Mouse (Mus musculus): Measurements from ENCODE around the gene Myl4. TPM values are rescaled to one million over a fixed set of nuclear protein-coding genes. Genes with fewer than 3 reads are reported as not detected.

The Myl4 gene
- polyA plus RNA-seq, 1 experiment from 2014 or later, result 6.2 TPM

- H3K9me3 ChIP-seq (ENCODE audit: control insufficient read depth, low read length), result no peaks in the 10 kb centered on the region
- DNase-seq (ENCODE audit: low spot score), result no peak
Observed at GRCm38 (mm10) chr11:104626635-104627034, 76.2 kb downstream of the Myl4 start.

GRCm38 (mm10) chr11:104627616-104628301 lies 77.3 kb downstream of the Myl4 start:
- ATAC-seq (replicated peaks; ENCODE audit: low FRiP score, low TSS enrichment, low read depth) (no peak), DNase-seq (ENCODE audit: low spot score) (no peak)
- H3K9ac ChIP-seq (ENCODE audit: low read length), result no peak overlapping the region
- H3K36me3 ChIP-seq (ENCODE audit: control insufficient read depth, insufficient read depth, low read length), result no peaks in the 10 kb centered on the region
- H3K4me1 ChIP-seq (replicated peaks; ENCODE audit: control insufficient read depth, insufficient read depth, low read length), result peaks cover 28% of the 10 kb centered on the region
- H3K4me2 ChIP-seq (ENCODE audit: low read length), result no peak overlapping the region
- no peaks in the 10 kb centered on the region for H3K27me3 ChIP-seq (replicated peaks; ENCODE audit: control insufficient read depth, insufficient read depth, low read length)
- H3K9me3 ChIP-seq (ENCODE audit: control insufficient read depth, low read length), result no peaks in the 10 kb centered on the region
- no peak overlapping the region for H3K27ac ChIP-seq (ENCODE audit: low read depth)
- 53% methylated on average over 11 of the region's 11 CpGs for WGBS
- H3K4me3 ChIP-seq (ENCODE audit: low read depth, low read length), result no peak overlapping the region

More at GRCm38 (mm10) chr11:104626635-104627034, 76.2 kb downstream of the Myl4 start:
- Histone ChIP-seq H3K4me1 (replicated peaks; ENCODE audit: control insufficient read depth, insufficient read depth, low read length) (peaks cover 36% of the 10 kb centered on the region), H3K36me3 (ENCODE audit: control insufficient read depth, insufficient read depth, low read length) (no peaks in the 10 kb centered on the region), H3K4me3 (ENCODE audit: low read depth, low read length) (no peak overlapping the region), H3K9ac (ENCODE audit: low read length) (no peak overlapping the region), H3K4me2 (ENCODE audit: low read length) (no peak overlapping the region), H3K27ac (ENCODE audit: low read depth) (peak overlapping the region; percentile 88; the same call in 1 of the 2 replicates), H3K27me3 (replicated peaks; ENCODE audit: control insufficient read depth, insufficient read depth, low read length) (no peaks in the 10 kb centered on the region)
- ATAC-seq (replicated peaks; ENCODE audit: low FRiP score, low TSS enrichment, low read depth), result no peak

GRCm38 (mm10) chr11:104628566-104628965 lies 78.1 kb downstream of the Myl4 start:
- ATAC-seq (replicated peaks; ENCODE audit: low FRiP score, low TSS enrichment, low read depth), result no peak
- Histone ChIP-seq H3K9me3 (ENCODE audit: control insufficient read depth, low read length) (no peaks in the 10 kb centered on the region), H3K9ac (ENCODE audit: low read length) (no peak overlapping the region), H3K36me3 (ENCODE audit: control insufficient read depth, insufficient read depth, low read length) (no peaks in the 10 kb centered on the region), H3K4me3 (ENCODE audit: low read depth, low read length) (no peak overlapping the region), H3K27me3 (replicated peaks; ENCODE audit: control insufficient read depth, insufficient read depth, low read length) (no peaks in the 10 kb centered on the region), H3K27ac (ENCODE audit: low read depth) (no peak overlapping the region), H3K4me1 (replicated peaks; ENCODE audit: control insufficient read depth, insufficient read depth, low read length) (peaks cover 27% of the 10 kb centered on the region), H3K4me2 (ENCODE audit: low read length) (no peak overlapping the region)
- DNase-seq (ENCODE audit: low spot score), result no peak
- WGBS, result 88% methylated on average over 5 of the region's 5 CpGs

- no peak for ATAC-seq (replicated peaks; ENCODE audit: low FRiP score, low TSS enrichment, low read depth)
- peaks cover 16% of the 10 kb centered on the region; the same call in 1 of the 2 replicates for H3K4me1 ChIP-seq (replicated peaks; ENCODE audit: control insufficient read depth, insufficient read depth, low read length)
- no peaks in the 10 kb centered on the region for H3K9me3 ChIP-seq (ENCODE audit: control insufficient read depth, low read length)
- H3K4me2 ChIP-seq (ENCODE audit: low read length), result no peak overlapping the region
- H3K4me3 ChIP-seq (ENCODE audit: low read depth, low read length), result no peak overlapping the region
- H3K36me3 ChIP-seq (ENCODE audit: control insufficient read depth, insufficient read depth, low read length), result no peaks in the 10 kb centered on the region
- 73% methylated on average over 7 of the region's 7 CpGs for WGBS
- no peak for DNase-seq (ENCODE audit: low spot score)
- H3K27ac ChIP-seq (ENCODE audit: low read depth), result no peak overlapping the region
- no peak overlapping the region for H3K9ac ChIP-seq (ENCODE audit: low read length)
- no peaks in the 10 kb centered on the region for H3K27me3 ChIP-seq (replicated peaks; ENCODE audit: control insufficient read depth, insufficient read depth, low read length)
Observed at GRCm38 (mm10) chr11:104630185-104630835, 79.8 kb downstream of the Myl4 start.

GRCm38 (mm10) chr11:104631306-104631705 lies 80.8 kb downstream of the Myl4 start:
- H3K9me3 ChIP-seq (ENCODE audit: control insufficient read depth, low read length), result no peaks in the 10 kb centered on the region
- no peak overlapping the region for H3K4me2 ChIP-seq (ENCODE audit: low read length)
- no peaks in the 10 kb centered on the region for H3K36me3 ChIP-seq (ENCODE audit: control insufficient read depth, insufficient read depth, low read length)
- H3K27ac ChIP-seq (ENCODE audit: low read depth), result no peak overlapping the region
- 89% methylated on average over 1 of the region's 1 CpGs for WGBS
- ATAC-seq (replicated peaks; ENCODE audit: low FRiP score, low TSS enrichment, low read depth) (no peak), DNase-seq (ENCODE audit: low spot score) (no peak)
- H3K4me1 ChIP-seq (replicated peaks; ENCODE audit: control insufficient read depth, insufficient read depth, low read length), result 0 out of 2 replicates have a peak, but pooled peaks cover 7% of the 10 kb centered on the region
- H3K9ac ChIP-seq (ENCODE audit: low read length), result no peak overlapping the region
- no peak overlapping the region for H3K4me3 ChIP-seq (ENCODE audit: low read depth, low read length)
- no peaks in the 10 kb centered on the region for H3K27me3 ChIP-seq (replicated peaks; ENCODE audit: control insufficient read depth, insufficient read depth, low read length)

- H3K9me3 ChIP-seq (ENCODE audit: control insufficient read depth, low read length), result no peaks in the 10 kb centered on the region
- no peak overlapping the region for H3K4me2 ChIP-seq (ENCODE audit: low read length)
- H3K4me3 ChIP-seq (ENCODE audit: low read depth, low read length), result no peak overlapping the region
- H3K9ac ChIP-seq (ENCODE audit: low read length), result no peak overlapping the region
- H3K4me1 ChIP-seq (replicated peaks; ENCODE audit: control insufficient read depth, insufficient read depth, low read length), result no peaks in the 10 kb centered on the region
- H3K36me3 ChIP-seq (ENCODE audit: control insufficient read depth, insufficient read depth, low read length), result no peaks in the 10 kb centered on the region
- ATAC-seq (replicated peaks; ENCODE audit: low FRiP score, low TSS enrichment, low read depth) (no peak), DNase-seq (ENCODE audit: low spot score) (no peak)
- H3K27ac ChIP-seq (ENCODE audit: low read depth), result no peak overlapping the region
- H3K27me3 ChIP-seq (replicated peaks; ENCODE audit: control insufficient read depth, insufficient read depth, low read length), result no peaks in the 10 kb centered on the region
- 90% methylated on average over 14 of the region's 14 CpGs for WGBS
Observed at GRCm38 (mm10) chr11:104637010-104637409, 86.5 kb downstream of the Myl4 start.

GRCm38 (mm10) chr11:104638006-104638405 lies 87.5 kb downstream of the Myl4 start:
- H3K36me3 ChIP-seq (ENCODE audit: control insufficient read depth, insufficient read depth, low read length), result no peaks in the 10 kb centered on the region

GRCm38 (mm10) chr11:104638906-104639305 lies 88.4 kb downstream of the Myl4 start:
- H3K9ac ChIP-seq (ENCODE audit: low read length), result no peak overlapping the region
- no peak overlapping the region for H3K4me2 ChIP-seq (ENCODE audit: low read length)
- WGBS, result 85% methylated on average over 2 of the region's 2 CpGs
- no peaks in the 10 kb centered on the region for H3K4me1 ChIP-seq (replicated peaks; ENCODE audit: control insufficient read depth, insufficient read depth, low read length)
- H3K36me3 ChIP-seq (ENCODE audit: control insufficient read depth, insufficient read depth, low read length), result no peaks in the 10 kb centered on the region
- DNase-seq (ENCODE audit: low spot score) (no peak), ATAC-seq (replicated peaks; ENCODE audit: low FRiP score, low TSS enrichment, low read depth) (no peak)
- H3K9me3 ChIP-seq (ENCODE audit: control insufficient read depth, low read length), result no peaks in the 10 kb centered on the region
- no peak overlapping the region for H3K27ac ChIP-seq (ENCODE audit: low read depth)
- no peaks in the 10 kb centered on the region for H3K27me3 ChIP-seq (replicated peaks; ENCODE audit: control insufficient read depth, insufficient read depth, low read length)
- H3K4me3 ChIP-seq (ENCODE audit: low read depth, low read length), result no peak overlapping the region

More at GRCm38 (mm10) chr11:104638006-104638405, 87.5 kb downstream of the Myl4 start:
- H3K9me3 ChIP-seq (ENCODE audit: control insufficient read depth, low read length), result no peaks in the 10 kb centered on the region
- no peaks in the 10 kb centered on the region for H3K4me1 ChIP-seq (replicated peaks; ENCODE audit: control insufficient read depth, insufficient read depth, low read length)
- ATAC-seq (replicated peaks; ENCODE audit: low FRiP score, low TSS enrichment, low read depth), result no peak
- H3K4me2 ChIP-seq (ENCODE audit: low read length), result no peak overlapping the region
- no peak for DNase-seq (ENCODE audit: low spot score)
- no peak overlapping the region for H3K27ac ChIP-seq (ENCODE audit: low read depth)
- WGBS, result 74% methylated on average over 5 of the region's 5 CpGs
- H3K9ac ChIP-seq (ENCODE audit: low read length), result no peak overlapping the region
- H3K4me3 ChIP-seq (ENCODE audit: low read depth, low read length), result no peak overlapping the region
- H3K27me3 ChIP-seq (replicated peaks; ENCODE audit: control insufficient read depth, insufficient read depth, low read length), result no peaks in the 10 kb centered on the region

- no peak for ATAC-seq (replicated peaks; ENCODE audit: low FRiP score, low TSS enrichment, low read depth)
- no peaks in the 10 kb centered on the region for H3K9me3 ChIP-seq (ENCODE audit: control insufficient read depth, low read length)
- H3K4me3 ChIP-seq (ENCODE audit: low read depth, low read length), result no peak overlapping the region
- H3K36me3 ChIP-seq (ENCODE audit: control insufficient read depth, insufficient read depth, low read length), result no peaks in the 10 kb centered on the region
- DNase-seq (ENCODE audit: low spot score), result no peak
- H3K27ac ChIP-seq (ENCODE audit: low read depth), result no peak overlapping the region
- no peaks in the 10 kb centered on the region for H3K27me3 ChIP-seq (replicated peaks; ENCODE audit: control insufficient read depth, insufficient read depth, low read length)
- no peak overlapping the region for H3K4me2 ChIP-seq (ENCODE audit: low read length)
- WGBS, result 81% methylated on average over 9 of the region's 9 CpGs
- H3K4me1 ChIP-seq (replicated peaks; ENCODE audit: control insufficient read depth, insufficient read depth, low read length), result no peaks in the 10 kb centered on the region
- no peak overlapping the region for H3K9ac ChIP-seq (ENCODE audit: low read length)
Observed at GRCm38 (mm10) chr11:104639634-104640033, 89.2 kb downstream of the Myl4 start.

Measured in intestine, embryonic 14.5 days (tissue).